Mouse (Mus musculus): Measurements from ENCODE around the gene Zfp282. TPM values are rescaled to one million over a fixed set of nuclear protein-coding genes. Genes with fewer than 3 reads are reported as not detected.

Gene Zfp282
- total and polyA plus RNA-seq, 2 experiments from 2014 or later, result 15.5 to 43.8 TPM

DNA sequence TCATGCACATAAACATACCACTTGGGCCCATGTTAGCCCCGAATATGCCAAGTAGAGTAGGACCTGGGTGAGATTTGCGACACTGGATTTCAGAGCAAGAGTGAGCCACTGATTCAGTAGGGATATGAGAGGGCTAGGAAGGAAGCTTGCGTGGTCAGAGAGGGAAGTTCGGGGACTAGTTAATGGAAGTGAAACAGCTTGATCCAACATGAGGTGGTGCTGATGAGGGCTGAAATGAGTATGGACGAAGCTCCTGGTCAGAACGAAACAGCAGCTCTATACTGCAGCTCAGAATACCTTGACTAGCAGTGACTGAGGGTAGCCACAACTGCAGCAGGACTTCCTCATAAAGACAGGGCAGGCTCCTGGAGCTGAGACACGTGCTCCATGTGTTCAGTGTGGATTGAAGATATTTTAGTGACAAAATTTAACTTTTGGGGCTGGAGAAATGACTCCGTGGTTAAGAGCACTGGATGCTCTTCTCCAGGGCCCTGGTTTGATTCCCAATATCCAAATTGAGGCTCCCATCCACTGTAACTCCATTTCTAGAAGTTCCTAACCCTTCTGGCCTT lies 11.9 kb downstream of the Zfp282 start:
- ATAC-seq, result no peak

GRCm38 (mm10) chr6:47899416-47899815 lies 22.4 kb downstream of the Zfp282 start:
- ATAC-seq (no peak), DNase-seq (ENCODE audit: low spot score) (no peak)
- no peak for TF ChIP-seq CTCF (IDR thresholded peaks at IDR 0.05; ENCODE audit: low read depth)
- Histone ChIP-seq H3K4me2 (ENCODE audit: low read depth, low read length) (no peak overlapping the region), H3K27me3 (ENCODE audit: insufficient read depth, low read length) (no peaks in the 10 kb centered on the region), H3K27ac (no peak overlapping the region), H3K4me1 (ENCODE audit: insufficient read depth, low read length) (no peaks in the 10 kb centered on the region), H3K9ac (replicated peaks; ENCODE audit: low read length) (no peak overlapping the region), H3K36me3 (ENCODE audit: insufficient read depth, low read length) (peaks cover 53% of the 10 kb centered on the region), H3K9me3 (ENCODE audit: low read length) (no peaks in the 10 kb centered on the region), H3K4me3 (ENCODE audit: low read length) (no peak overlapping the region)
- 93% methylated on average over 6 of the region's 6 CpGs for WGBS

More for the DNA sequence above, 11.9 kb downstream of the Zfp282 start:
- Histone ChIP-seq H3K27ac (no peak overlapping the region), H3K9ac (replicated peaks; ENCODE audit: low read length) (no peak overlapping the region), H3K36me3 (ENCODE audit: insufficient read depth, low read length) (peaks cover 55% of the 10 kb centered on the region), H3K4me3 (ENCODE audit: low read length) (no peak overlapping the region), H3K4me2 (ENCODE audit: low read depth, low read length) (no peak overlapping the region), H3K27me3 (ENCODE audit: insufficient read depth, low read length) (no peaks in the 10 kb centered on the region), H3K4me1 (ENCODE audit: insufficient read depth, low read length) (no peaks in the 10 kb centered on the region), H3K9me3 (ENCODE audit: low read length) (no peaks in the 10 kb centered on the region)
- 84% methylated on average over 8 of the region's 8 CpGs for WGBS
- no peak for DNase-seq (ENCODE audit: low spot score)
- TF ChIP-seq CTCF (IDR thresholded peaks at IDR 0.05; ENCODE audit: low read depth), result no peak

DNA sequence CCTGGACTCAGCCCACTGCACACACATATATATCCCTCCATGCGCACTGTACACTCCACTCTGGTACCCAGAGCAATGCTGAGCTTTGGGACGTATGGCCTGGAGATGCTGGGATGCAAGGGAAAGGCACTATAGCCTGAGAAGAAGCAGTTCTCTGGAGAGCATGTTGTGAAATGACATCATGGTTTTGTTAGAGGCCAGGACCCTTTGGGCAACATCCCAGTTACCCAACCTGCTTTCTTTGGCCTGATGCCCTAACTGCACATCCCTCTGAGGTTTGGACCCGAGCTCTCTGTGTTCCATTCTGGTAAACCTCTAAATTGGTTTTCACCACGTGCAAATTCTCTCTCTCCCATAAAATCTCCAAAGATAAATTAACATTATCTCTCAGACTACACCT lies 26.6 kb downstream of the Zfp282 start:
- DNase-seq (ENCODE audit: low spot score), result peak; percentile 46
- H3K27ac ChIP-seq, result no peak overlapping the region
- no peak overlapping the region for H3K4me3 ChIP-seq (ENCODE audit: low read length)
- H3K9me3 ChIP-seq (ENCODE audit: low read length), result no peaks in the 10 kb centered on the region
- H3K27me3 ChIP-seq (ENCODE audit: insufficient read depth, low read length), result no peaks in the 10 kb centered on the region
- TF ChIP-seq CTCF (IDR thresholded peaks at IDR 0.05; ENCODE audit: low read depth), result no peak
- ATAC-seq, result no peak
- H3K4me1 ChIP-seq (ENCODE audit: insufficient read depth, low read length), result no peaks in the 10 kb centered on the region
- no peak overlapping the region for H3K9ac ChIP-seq (replicated peaks; ENCODE audit: low read length)
- H3K4me2 ChIP-seq (ENCODE audit: low read depth, low read length), result no peak overlapping the region
- H3K36me3 ChIP-seq (ENCODE audit: insufficient read depth, low read length), result peaks cover 64% of the 10 kb centered on the region
- WGBS, result 72% methylated on average over 4 of the region's 4 CpGs

- H3K36me3 ChIP-seq (ENCODE audit: insufficient read depth, low read length), result peaks cover 57% of the 10 kb centered on the region
These were observed 27.4 kb downstream of the Zfp282 start for GRCm38 (mm10) chr6:47904361-47904760.

GRCm38 (mm10) chr6:47904917-47905695 lies 28.1 kb downstream of the Zfp282 start:
- Histone ChIP-seq H3K4me3 (ENCODE audit: low read length) (no peak overlapping the region), H3K27me3 (ENCODE audit: insufficient read depth, low read length) (no peaks in the 10 kb centered on the region), H3K9ac (replicated peaks; ENCODE audit: low read length) (no peak overlapping the region), H3K36me3 (ENCODE audit: insufficient read depth, low read length) (peaks cover 52% of the 10 kb centered on the region), H3K27ac (no peak overlapping the region), H3K9me3 (ENCODE audit: low read length) (no peaks in the 10 kb centered on the region), H3K4me1 (ENCODE audit: insufficient read depth, low read length) (no peaks in the 10 kb centered on the region), H3K4me2 (ENCODE audit: low read depth, low read length) (no peak overlapping the region)
- 62% methylated on average over 44 of the region's 44 CpGs for WGBS
- no peak for TF ChIP-seq CTCF (IDR thresholded peaks at IDR 0.05; ENCODE audit: low read depth)
- ATAC-seq (peak; percentile 30; the same call in 1 of the 2 replicates), DNase-seq (ENCODE audit: low spot score) (no peak)

More at GRCm38 (mm10) chr6:47904361-47904760, 27.4 kb downstream of the Zfp282 start:
- TF ChIP-seq CTCF (IDR thresholded peaks at IDR 0.05; ENCODE audit: low read depth), result no peak
- WGBS, result 57% methylated on average over 19 of the region's 19 CpGs
- Histone ChIP-seq H3K9me3 (ENCODE audit: low read length) (no peaks in the 10 kb centered on the region), H3K4me1 (ENCODE audit: insufficient read depth, low read length) (no peaks in the 10 kb centered on the region), H3K27ac (no peak overlapping the region), H3K4me2 (ENCODE audit: low read depth, low read length) (no peak overlapping the region), H3K4me3 (ENCODE audit: low read length) (no peak overlapping the region), H3K27me3 (ENCODE audit: insufficient read depth, low read length) (no peaks in the 10 kb centered on the region), H3K9ac (replicated peaks; ENCODE audit: low read length) (no peak overlapping the region)
- ATAC-seq, result no peak
- DNase-seq (ENCODE audit: low spot score), result no peak

- Histone ChIP-seq H3K27me3 (ENCODE audit: insufficient read depth, low read length) (no peaks in the 10 kb centered on the region), H3K9ac (replicated peaks; ENCODE audit: low read length) (no peak overlapping the region), H3K36me3 (ENCODE audit: insufficient read depth, low read length) (peaks cover 41% of the 10 kb centered on the region), H3K4me2 (ENCODE audit: low read depth, low read length) (no peak overlapping the region), H3K4me3 (ENCODE audit: low read length) (no peak overlapping the region), H3K4me1 (ENCODE audit: insufficient read depth, low read length) (no peaks in the 10 kb centered on the region), H3K9me3 (ENCODE audit: low read length) (no peaks in the 10 kb centered on the region), H3K27ac (no peak overlapping the region)
- TF ChIP-seq CTCF (IDR thresholded peaks at IDR 0.05; ENCODE audit: low read depth), result no peak
- 97% methylated on average over 5 of the region's 5 CpGs for WGBS
- DNase-seq (ENCODE audit: low spot score), result no peak
- ATAC-seq, result no peak
These were observed 29.3 kb downstream of the Zfp282 start for GRCm38 (mm10) chr6:47906326-47906725.

DNA sequence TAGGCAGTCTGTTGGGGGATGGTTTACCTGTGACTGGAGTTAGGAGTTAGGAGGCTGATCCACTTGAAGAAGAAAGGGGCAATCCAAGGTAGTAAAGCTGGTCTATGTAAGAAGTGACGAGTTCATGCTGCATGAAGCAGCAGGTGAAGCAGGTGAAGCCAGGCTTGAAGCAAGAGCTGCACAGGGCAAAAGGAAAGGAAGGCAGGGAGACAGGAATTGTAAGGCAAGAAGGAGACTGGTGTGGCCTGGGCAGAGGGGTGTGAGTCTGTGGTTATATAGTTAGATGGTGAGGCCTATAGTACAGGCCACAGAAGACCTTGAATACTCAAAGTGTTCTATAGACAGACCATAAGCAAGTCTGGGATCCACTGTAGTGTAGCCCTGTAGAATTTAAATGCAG lies 32.0 kb downstream of the Zfp282 start:
- TF ChIP-seq CTCF (IDR thresholded peaks at IDR 0.05; ENCODE audit: low read depth), result no peak
- no peaks in the 10 kb centered on the region for H3K9me3 ChIP-seq (ENCODE audit: low read length)
- no peak overlapping the region for H3K4me2 ChIP-seq (ENCODE audit: low read depth, low read length)
- no peaks in the 10 kb centered on the region for H3K4me1 ChIP-seq (ENCODE audit: insufficient read depth, low read length)
- H3K36me3 ChIP-seq (ENCODE audit: insufficient read depth, low read length), result peaks cover 21% of the 10 kb centered on the region
- no peak overlapping the region for H3K4me3 ChIP-seq (ENCODE audit: low read length)
- DNase-seq (ENCODE audit: low spot score) (no peak), ATAC-seq (no peak)
- no peak overlapping the region for H3K27ac ChIP-seq
- no peak overlapping the region for H3K9ac ChIP-seq (replicated peaks; ENCODE audit: low read length)
- 90% methylated on average over 1 of the region's 1 CpGs for WGBS
- H3K27me3 ChIP-seq (ENCODE audit: insufficient read depth, low read length), result no peaks in the 10 kb centered on the region
